In the genomic region with DNA sequence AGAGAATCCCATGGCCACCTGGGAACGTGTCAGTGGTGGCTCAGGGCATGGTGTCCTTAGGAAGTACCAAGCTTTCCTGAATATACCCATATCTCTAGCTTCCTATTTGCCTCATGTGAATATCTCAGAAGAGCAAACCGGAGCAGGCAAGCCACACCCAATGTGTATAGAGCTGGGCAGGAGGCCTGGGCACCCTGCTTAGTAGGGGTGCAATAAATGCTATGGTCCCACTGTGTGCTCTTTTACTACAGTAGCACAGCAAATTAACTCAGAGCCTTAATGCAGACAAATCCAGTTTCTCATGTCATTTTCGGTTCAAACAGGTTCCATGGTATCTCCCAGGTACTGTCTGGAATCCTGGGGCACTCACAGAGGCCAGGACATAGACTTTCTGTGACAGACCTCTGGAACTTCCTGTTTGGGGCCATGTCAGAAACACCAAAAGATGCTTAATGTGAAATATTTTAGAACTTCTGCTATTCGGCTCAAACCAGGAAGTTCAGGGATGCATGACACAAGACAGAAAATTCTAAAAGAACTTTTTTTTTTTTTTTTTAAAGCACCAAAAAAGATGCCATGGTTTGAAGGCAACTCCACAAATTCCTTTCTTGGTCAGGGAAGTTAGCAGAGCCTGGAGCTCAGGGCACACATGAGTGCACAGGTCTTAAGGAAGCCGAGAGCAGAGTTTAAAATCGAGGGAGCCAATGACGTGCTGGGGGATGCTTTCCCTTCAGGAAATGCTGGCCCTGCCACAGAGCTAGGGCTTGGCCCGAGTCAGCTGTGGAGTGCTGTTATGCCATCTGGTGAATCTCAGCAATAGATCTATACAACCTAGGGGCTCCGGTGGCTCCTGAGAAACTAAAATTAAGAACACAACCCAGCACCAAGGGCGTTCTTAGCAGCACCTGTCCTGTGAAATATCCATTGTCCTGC, we compare ENCODE assay signal across 21 mouse cellular contexts. TPM values are rescaled to one million over a fixed set of nuclear protein-coding genes. Genes with fewer than 3 reads are reported as not detected.
DNase-seq lines count a peak whose midpoint lies in the region; ATAC-seq and TF ChIP-seq lines count a peak whose summit lies in the region.
"Had no signal": no experiment of that assay in that cellular context is flagged by ENCODE, and none has a peak within 500 bp of the region (broad histone marks: within the 10 kb centered on the region; RNA-seq: fewer than 3 reads in every experiment).

No protein-coding gene starts in this region.

- no peak overlapping the region for H3K4me3 ChIP-seq in kidney, adult 2 months (ENCODE audit: insufficient read depth, low read depth, low read length)
- H3K4me3 ChIP-seq in bone marrow macrophage, adult 2 months (ENCODE audit: insufficient read depth, low read length), result peak overlapping the region; percentile 12; the same call in 1 of the 2 replicates
- no peak overlapping the region for H3K4me3 ChIP-seq in forebrain, embryonic 14.5 days (ENCODE audit: low read depth, low read length)
- H3K4me3 ChIP-seq: embryonic facial prominence, embryonic 12.5 days; heart, embryonic 10.5 days; limb, embryonic 10.5 days; neural tube, embryonic 12.5 days had no signal

- no peaks in the 10 kb centered on the region for H3K27me3 ChIP-seq in kidney, adult 2 months (replicated peaks; ENCODE audit: control insufficient read depth, insufficient read depth, low read length)
- no peaks in the 10 kb centered on the region for H3K27me3 ChIP-seq in forebrain, embryonic 14.5 days (replicated peaks; ENCODE audit: control insufficient read depth, insufficient read depth, low read length)
- H3K27me3 ChIP-seq: embryonic facial prominence, embryonic 12.5 days; neural tube, embryonic 12.5 days had no signal

- H3K27ac ChIP-seq in kidney, adult 2 months (ENCODE audit: insufficient read depth, low read depth, low read length), result peak overlapping the region; percentile 21; the same call in 1 of the 2 replicates
- peak overlapping the region; percentile 88 for H3K27ac ChIP-seq in bone marrow macrophage, adult 2 months (ENCODE audit: insufficient read depth, low read depth, low read length)
- no peak overlapping the region for H3K27ac ChIP-seq in forebrain, embryonic 14.5 days (ENCODE audit: low read depth, low read length)
- H3K27ac ChIP-seq: embryonic facial prominence, embryonic 12.5 days; heart, embryonic 10.5 days; limb, embryonic 10.5 days; liver, embryonic 14.5 days; neural tube, embryonic 12.5 days had no signal

- H3K9ac ChIP-seq in forebrain, embryonic 14.5 days (ENCODE audit: low read length), result no peak overlapping the region
- H3K9ac ChIP-seq: embryonic facial prominence, embryonic 12.5 days; liver, embryonic 14.5 days; neural tube, embryonic 12.5 days had no signal

- peak; percentile 90 for ATAC-seq in megakaryocyte, adult 5-6 weeks (ENCODE audit: poor library complexity, severe bottlenecking)
- ATAC-seq in forebrain, embryonic 14.5 days, result no peak

- no peaks in the 10 kb centered on the region for H3K36me3 ChIP-seq in kidney, adult 2 months (ENCODE audit: control insufficient read depth, insufficient read depth, low read length)
- no peaks in the 10 kb centered on the region for H3K36me3 ChIP-seq in forebrain, embryonic 14.5 days (ENCODE audit: control insufficient read depth, insufficient read depth, low read length)
- H3K36me3 ChIP-seq: embryonic facial prominence, embryonic 12.5 days; G1E; heart, embryonic 10.5 days; limb, embryonic 10.5 days; neural tube, embryonic 12.5 days had no signal

- no peak for DNase-seq in kidney, adult 2 months
- no peak for DNase-seq in kidney, adult 8-10 months
- DNase-seq in 416B (ENCODE audit: low read depth), result peak; percentile 45
- no peak for DNase-seq in embryo, embryonic 10.5 days (ENCODE audit: low spot score)
- no peak for DNase-seq in forebrain, embryonic 14.5 days (ENCODE audit: low spot score)
- no peak for DNase-seq in heart, postnatal 4 days
- DNase-seq: adrenal gland, postnatal 14 days; cerebellum, postnatal 36 days; gastrocnemius, postnatal 25 days; layer of hippocampus, postnatal 36 days; lung, postnatal 4 days; right cerebral cortex, postnatal 4 days; thymus, adult 18-20 months had no signal

- no peak overlapping the region for H3K4me2 ChIP-seq in forebrain, embryonic 14.5 days (ENCODE audit: low read length)
- H3K4me2 ChIP-seq: embryonic facial prominence, embryonic 12.5 days; neural tube, embryonic 12.5 days had no signal

- no peak for TF ChIP-seq POLR2A in kidney, adult 2 months (IDR thresholded peaks at IDR 0.05; ENCODE audit: low read depth, low read length)
- TF ChIP-seq POLR2A in bone marrow macrophage, adult 2 months (IDR thresholded peaks at IDR 0.05; ENCODE audit: borderline replicate concordance, low read depth, low read length), result no peak

- TF ChIP-seq CTCF in kidney, adult 2 months (conservative IDR thresholded peaks at IDR 0.05; ENCODE audit: insufficient read depth, insufficient read length, low read depth, low read length), result no peak
- no peak for TF ChIP-seq CTCF in bone marrow macrophage, adult 2 months (IDR thresholded peaks at IDR 0.05; ENCODE audit: low read depth, low read length)

- H3K9me3 ChIP-seq in forebrain, embryonic 14.5 days (replicated peaks; ENCODE audit: control insufficient read depth, low read length), result no peaks in the 10 kb centered on the region
- H3K9me3 ChIP-seq: embryonic facial prominence, embryonic 12.5 days; G1E; heart, embryonic 10.5 days; limb, embryonic 10.5 days; neural tube, embryonic 12.5 days had no signal

- WGBS in kidney, adult 2 months, result 46% methylated on average over 10 of the region's 10 CpGs
- 69% methylated on average over 10 of the region's 10 CpGs for WGBS in forebrain, embryonic 14.5 days

- peaks cover 7% of the 10 kb centered on the region for H3K4me1 ChIP-seq in kidney, adult 2 months (ENCODE audit: control insufficient read depth, insufficient read depth, low read length)
- H3K4me1 ChIP-seq in bone marrow macrophage, adult 2 months (ENCODE audit: control insufficient read depth, insufficient read depth, low read length), result peaks cover 42% of the 10 kb centered on the region
- H3K4me1 ChIP-seq in forebrain, embryonic 14.5 days (ENCODE audit: control insufficient read depth, insufficient read depth, low read length), result no peaks in the 10 kb centered on the region
- H3K4me1 ChIP-seq: embryonic facial prominence, embryonic 12.5 days; limb, embryonic 10.5 days; neural tube, embryonic 12.5 days had no signal

RNA-seq across cellular contexts. Expression of a gene that starts 20.5 kb away (rescaled TPM):
- polyA plus RNA-seq in kidney, adult 2 months (2012; rRNA removed), result 283 and 352 TPM in 2 replicates
- 31.2 and 33.4 TPM in 2 replicates for polyA plus RNA-seq in bone marrow macrophage, adult 2 months (2012; ENCODE audit: insufficient read depth, insufficient read length, missing spikeins)
- 22.7 and 25.3 TPM in 2 replicates for total RNA-seq in megakaryocyte, adult 5-6 weeks (2015)
- total RNA-seq in megakaryocyte, adult 5-6 weeks (2017), result 57.6 and 69.2 TPM in 2 replicates
- 25.0 and 33.0 TPM in 2 replicates for polyA plus RNA-seq in forebrain, embryonic 14.5 days (2014; fragmentation: Nextera tagmentation; extraction: Ambion mirVana)
- total RNA-seq in heart, postnatal 4 days (2021), result 100 to 1,000 TPM; 198 to 215 TPM

RNA-seq across cellular contexts. Expression of a gene that starts 35.8 kb away (rescaled TPM):
- 7.9 and 8.2 TPM in 2 replicates for polyA plus RNA-seq in kidney, adult 2 months (2012; rRNA removed)
- 3.7 and 4.5 TPM in 2 replicates for polyA plus RNA-seq in bone marrow macrophage, adult 2 months (2012; ENCODE audit: insufficient read depth, insufficient read length, missing spikeins)
- 2.2 and 3.0 TPM in 2 replicates for total RNA-seq in megakaryocyte, adult 5-6 weeks (2015)
- total RNA-seq in megakaryocyte, adult 5-6 weeks (2017), result 7.4 and 8.8 TPM in 2 replicates
- 16.4 and 17.8 TPM in 2 replicates for polyA plus RNA-seq in forebrain, embryonic 14.5 days (2014; fragmentation: Nextera tagmentation; extraction: Ambion mirVana)
- total RNA-seq in heart, postnatal 4 days (2021), result 10 to 100 TPM; 10.2 to 11.0 TPM
